Mouse (Mus musculus) ovary, postnatal 14 days (tissue): Measurements from ENCODE around the gene Rrbp1.

Experiments
- DNase-seq: peaks from one replicate; pipeline ENCODE4 v3.0.0; 2022; ENCODE audit warnings: low spot score

The Rrbp1 gene

DNA sequence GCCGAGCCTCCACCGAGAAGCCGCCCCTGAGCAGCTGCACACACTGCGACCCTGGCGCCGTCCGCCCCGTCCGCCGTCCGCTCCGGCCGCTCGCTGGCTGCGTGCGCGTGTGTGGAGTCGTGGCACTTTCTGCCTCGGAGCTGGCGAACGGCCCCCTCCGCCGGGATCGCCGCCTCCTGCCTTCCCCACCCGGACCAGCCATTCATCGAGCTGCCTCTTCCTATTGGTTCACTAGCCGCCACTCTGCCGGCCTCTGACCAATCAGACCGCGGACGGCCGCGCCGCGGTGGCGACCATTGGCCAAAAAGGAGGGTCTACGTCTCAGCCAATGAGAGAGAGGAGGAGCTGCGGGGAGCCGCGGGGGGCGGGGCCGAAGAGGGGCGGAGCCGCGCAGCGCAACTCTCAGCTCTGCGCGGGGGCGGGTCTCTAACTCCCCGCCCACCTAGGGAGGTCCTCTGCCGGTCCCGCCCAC is at the start of gene Rrbp1:
TSS of gene Rrbp1 (minus strand) at position 184 of the 472 bp plus-strand sequence.
- DNase-seq: peak; percentile 96

DNA sequence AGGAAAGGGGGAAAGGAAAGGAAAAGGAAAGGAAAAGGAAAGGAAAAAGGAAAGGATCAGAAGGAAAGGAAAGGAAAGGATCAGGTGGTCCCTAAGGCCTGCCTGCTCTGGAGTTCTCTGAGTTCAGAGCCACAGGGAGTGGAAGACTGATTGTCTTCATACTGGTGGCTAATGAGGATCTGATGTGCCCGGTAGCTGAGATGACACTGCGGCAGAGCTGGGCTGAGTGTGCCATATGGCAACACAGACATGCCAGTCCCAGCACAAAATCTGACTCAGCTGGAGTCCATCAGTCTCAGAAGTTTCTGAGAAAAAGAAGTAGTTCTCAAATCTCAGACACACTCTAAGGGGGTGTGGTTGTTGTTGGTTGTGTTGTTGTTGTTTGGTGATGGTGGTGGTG is 46.7 kb upstream of the Rrbp1 start:
- DNase-seq: no peak

- DNase-seq: peak; percentile 56
Measured at GRCm38 (mm10) chr2:144052410-144053065, 41.5 kb upstream of the Rrbp1 start.

DNA sequence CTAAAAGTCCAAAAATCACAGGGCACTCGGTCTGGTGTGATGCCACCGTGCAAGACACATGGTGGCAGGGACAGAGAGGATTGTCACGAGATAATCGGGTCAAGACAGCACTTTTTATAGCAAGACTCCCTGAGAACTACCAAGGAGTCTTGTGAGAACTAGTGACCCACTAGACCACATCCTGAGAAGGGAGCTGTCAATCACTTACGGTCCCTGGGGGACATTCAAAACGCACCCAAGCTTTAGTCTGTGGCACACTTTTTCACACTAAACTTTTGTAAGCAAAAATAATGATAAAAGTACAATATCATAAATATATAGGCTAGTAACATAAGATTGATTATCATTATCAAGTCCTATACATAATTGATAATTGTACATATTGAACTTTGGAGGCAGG is 39.8 kb upstream of the Rrbp1 start:
- no peak for DNase-seq

DNA sequence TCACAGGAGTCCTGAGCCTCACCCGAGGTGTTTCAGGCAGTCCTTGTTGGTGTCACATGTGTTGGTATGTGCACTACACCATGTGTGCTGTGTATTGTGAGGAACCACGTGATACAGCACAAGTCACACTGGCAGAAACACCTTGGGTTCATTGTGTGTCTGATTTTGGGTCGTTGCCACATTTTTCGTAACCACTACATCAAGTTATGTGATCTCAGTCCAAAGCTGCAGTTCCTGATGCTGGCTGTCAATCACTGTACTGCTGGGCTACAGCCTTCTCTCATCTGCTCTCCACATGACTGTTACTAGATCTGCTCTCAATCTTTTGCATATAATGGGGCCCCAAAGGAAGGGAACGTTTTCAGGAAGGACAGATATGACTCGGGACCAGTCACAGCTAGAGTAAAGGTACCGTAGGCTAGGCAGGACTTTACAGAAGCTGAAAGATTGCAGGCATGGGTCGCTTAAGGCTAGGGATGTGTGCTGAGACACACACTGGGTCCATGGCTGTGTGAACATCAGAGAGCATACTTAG is 39.1 kb upstream of the Rrbp1 start:
- DNase-seq: no peak

DNA sequence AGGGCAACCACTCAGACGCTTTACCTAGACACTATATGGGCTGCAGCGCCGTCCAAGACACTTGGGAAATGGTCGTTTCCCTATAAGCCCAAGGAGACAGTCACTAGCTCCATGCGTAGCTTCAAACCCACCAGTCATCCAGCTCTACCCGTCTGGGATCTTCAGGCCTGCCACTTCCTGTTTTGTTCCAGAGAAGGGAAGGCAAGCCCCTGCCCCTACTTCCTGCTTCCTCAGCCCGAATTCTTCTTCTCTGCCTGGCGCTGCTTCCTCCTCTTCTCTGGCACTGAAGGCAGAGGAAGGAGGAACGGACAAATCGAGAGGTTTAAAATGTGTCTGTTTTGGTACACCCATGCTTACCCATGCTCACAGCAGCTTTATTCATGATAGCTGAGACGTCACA is 35.9 kb upstream of the Rrbp1 start:
- DNase-seq: no peak

DNA sequence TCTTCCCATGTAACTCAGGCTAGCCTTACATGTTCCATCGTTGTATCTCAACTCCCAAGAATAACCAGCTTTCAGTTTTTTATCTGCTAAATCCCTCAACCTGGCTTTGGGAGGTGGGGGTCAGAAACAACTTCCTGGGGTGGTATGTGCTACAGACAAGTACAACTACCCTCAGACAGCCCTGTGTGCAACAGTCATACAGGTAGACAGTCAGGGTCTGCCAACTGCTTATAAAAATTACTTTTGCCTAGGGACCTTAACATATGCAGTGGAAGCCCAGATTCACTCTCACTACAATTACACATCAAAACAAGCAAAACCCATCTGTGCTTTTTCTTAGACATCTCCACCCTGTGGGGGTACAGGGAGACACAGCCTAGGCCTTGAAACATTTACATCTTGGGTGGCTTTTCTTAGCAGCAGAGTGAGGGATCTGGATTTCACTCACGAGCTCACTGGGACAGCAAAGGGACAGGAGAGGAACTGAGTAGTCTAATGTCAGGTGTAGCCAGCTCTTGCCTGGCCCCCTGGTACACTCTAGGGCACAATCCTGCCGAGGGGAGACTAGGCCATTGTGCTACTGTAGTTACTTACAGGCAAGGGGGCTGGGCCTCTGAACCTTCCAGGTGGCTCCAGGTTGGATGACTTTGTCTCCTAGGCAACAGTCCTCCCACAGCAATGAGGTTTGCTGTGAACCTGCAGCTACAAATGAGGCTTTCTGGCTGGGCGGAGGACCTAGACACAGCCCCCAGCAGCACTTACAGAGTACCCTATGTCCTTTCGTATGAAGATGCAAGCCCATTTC is 34.9 kb upstream of the Rrbp1 start:
- no peak for DNase-seq

GRCm38 (mm10) chr2:144044726-144045125 is 33.7 kb upstream of the Rrbp1 start:
- DNase-seq: no peak

GRCm38 (mm10) chr2:144032664-144033063 is 21.6 kb upstream of the Rrbp1 start, which contains the start of gene Banf2:
Gene Banf2, plus strand, starts transcription at chr2:144033059.
- DNase-seq: no peak

GRCm38 (mm10) chr2:144030791-144031190 is 19.7 kb upstream of the Rrbp1 start:
- no peak for DNase-seq

DNA sequence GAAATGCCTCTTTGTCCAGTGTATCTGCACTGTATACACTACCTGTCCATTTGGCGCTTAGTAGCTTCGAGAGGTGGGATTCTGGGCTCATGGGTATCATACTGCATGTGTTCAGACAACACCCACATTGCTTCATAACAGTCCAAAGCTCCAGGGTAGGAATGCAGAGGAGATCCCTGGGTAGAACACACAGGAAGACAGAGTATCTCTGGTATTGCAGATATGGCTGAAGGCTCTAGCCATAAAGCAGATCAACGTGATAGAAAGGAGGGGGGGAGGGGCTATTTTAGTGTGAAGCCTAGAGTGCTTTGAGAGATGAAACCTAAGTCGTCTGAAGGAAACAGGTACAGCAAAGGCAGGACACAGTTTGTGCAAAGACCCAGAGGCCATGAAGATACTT is 15.4 kb upstream of the Rrbp1 start:
- DNase-seq: no peak

- no peak for DNase-seq
Measured at GRCm38 (mm10) chr2:144025361-144025760, 14.3 kb upstream of the Rrbp1 start.

DNA sequence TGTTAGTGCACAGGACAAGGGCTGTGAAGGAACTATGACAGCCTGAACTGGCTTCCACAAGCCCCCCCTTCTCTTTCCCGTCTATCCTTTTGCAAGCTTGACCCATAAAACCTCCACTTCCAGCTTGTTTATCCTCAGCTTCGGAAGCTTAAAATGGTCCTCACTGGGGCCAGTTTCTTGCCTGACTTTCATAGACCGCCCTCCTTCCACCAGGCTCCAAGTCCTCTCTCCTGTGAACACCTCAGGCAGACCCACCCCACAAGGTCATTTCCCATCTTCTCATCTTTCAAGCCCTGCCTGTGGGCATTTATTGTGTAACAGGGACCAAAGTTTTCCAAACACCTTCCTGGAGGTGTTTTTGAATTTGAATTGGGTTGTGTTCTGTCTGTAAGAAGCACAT is 11.4 kb upstream of the Rrbp1 start:
- no peak for DNase-seq

DNA sequence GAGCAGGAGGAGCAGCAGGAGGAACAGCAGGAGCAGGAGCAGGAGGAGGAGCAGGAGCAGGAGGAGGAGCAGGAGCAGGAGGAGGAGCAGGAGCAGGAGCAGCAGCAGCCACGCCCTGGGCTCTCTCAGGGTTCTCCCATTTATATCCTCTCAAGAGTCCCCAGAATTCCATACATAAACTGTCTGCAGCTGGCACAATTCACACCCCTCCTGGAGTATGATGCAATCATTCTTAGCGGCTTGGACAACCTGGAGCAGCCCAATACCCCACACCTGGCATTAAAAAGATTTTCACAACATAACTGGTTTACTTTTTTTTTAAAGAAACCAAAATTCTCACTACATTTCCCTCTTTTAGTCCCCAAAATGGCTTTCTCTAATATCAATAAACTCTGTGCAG is 8.9 kb upstream of the Rrbp1 start:
- no peak for DNase-seq

DNA sequence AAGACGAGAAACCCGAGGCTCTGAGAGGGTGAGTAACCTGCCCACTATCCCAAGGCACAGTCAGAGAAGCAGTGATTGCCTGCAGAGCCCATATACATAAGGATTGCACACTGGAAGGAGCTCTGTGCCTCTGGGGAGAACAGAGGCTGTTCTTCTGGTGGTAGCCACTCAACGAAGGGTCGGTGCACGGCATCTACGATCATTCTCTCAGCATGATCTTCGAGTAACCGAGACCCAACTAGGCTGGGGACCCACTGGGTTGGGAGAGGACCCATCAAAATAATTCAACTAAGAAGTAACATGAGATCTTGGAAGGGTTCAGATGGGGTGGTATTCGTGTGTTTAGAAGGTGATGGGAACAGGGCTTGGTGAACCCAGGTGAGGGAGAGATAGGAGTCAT is 4.8 kb upstream of the Rrbp1 start:
- no peak for DNase-seq

DNA sequence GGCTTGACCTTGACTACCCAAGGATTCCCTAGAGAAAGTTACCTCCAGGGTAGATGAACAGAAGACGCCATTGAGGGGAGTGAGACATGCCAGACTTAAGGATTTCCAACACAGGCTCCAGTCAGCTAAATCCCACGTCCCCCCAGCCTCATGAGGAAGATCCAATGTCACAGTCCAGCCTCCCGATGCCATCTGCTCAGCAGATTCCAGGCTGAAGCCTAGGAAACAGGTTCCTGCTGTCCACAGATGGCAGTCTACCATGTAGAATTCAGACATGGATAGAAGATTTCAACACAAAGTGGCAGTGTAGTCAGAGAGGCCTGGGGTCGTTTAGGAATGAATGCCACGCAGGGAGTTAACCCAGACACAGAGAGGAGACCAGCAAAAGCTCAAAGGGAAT is 3.4 kb upstream of the Rrbp1 start:
- no peak for DNase-seq

GRCm38 (mm10) chr2:144014051-144014450 is 3.0 kb upstream of the Rrbp1 start:
- no peak for DNase-seq

DNA sequence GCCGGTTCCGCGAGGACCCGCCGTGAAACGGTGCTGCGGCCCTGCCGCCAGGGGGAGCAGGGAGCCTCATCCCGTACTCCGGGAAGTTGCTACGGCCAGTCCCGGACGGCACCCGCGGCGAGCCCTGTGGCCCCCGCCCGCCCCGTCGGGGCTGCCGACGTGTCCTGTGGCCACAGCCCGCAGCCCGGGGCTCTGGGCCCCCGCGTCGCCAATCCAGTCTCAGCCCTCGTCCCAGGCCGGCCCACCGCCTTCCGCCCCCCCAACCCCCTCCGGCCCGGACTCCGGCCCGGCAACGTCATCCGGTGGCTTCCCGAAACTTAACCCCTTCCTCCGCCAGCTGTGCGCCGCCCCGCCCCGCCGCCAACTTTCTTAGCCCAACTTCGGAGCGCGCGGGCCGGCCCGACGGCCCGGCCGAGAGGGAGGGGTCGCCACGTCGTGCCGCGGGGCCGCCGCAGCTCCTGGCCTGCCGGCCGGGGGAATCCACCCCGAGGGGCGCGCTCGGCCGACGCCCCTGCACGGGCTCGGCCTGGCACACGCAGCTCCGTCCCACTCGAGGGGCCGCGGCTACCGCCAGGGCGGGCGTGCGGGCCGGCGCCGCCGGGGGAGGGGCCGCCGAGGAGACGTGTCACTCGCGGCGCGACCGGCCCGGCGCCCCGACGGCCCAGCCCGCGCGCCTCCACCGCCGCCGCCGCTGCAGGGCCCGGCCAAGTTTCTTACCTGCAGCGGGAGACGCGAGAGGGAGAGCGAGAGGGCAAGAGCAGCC is 600 bp downstream of the Rrbp1 start:
- peak; percentile 80 for DNase-seq

GRCm38 (mm10) chr2:144009551-144010281 is 1.3 kb downstream of the Rrbp1 start:
- DNase-seq: peak; percentile 33

GRCm38 (mm10) chr2:144009081-144009480 is 2.0 kb downstream of the Rrbp1 start:
- DNase-seq: no peak

- no peak for DNase-seq
Measured at GRCm38 (mm10) chr2:144007211-144007610, 3.9 kb downstream of the Rrbp1 start.

DNA sequence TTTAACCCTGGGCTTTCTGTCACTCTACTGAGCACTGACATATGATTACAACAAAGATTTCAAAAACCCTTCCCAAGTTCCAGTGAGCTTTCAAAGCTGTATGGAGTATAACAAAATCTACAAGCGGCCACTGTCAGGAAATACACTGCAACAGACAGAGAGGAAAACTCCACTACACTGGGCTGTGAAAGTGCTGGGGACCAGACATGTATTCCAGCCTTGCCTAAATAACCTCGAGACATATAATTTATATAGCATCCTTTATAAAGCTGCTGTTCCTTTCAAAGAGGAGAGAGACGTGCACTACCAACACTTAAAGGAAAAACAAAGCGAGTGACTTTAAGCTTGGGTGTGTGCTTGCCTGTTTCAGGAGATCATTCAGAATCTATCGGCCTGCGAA is 4.4 kb downstream of the Rrbp1 start:
- no peak for DNase-seq
